Mouse (Mus musculus) forebrain, embryonic 10.5 days (tissue): Measurements from ENCODE around the gene Snai3. TPM values are rescaled to one million over a fixed set of nuclear protein-coding genes. Genes with fewer than 3 reads are reported as not detected.

ENCODE experiments used
- DNase-seq: peaks from one replicate; pipeline ENCODE4 v3.0.0-alpha.2; 2017; ENCODE audit warnings: low spot score; ENCODE audit errors: extremely low spot score
- H3K27ac ChIP-seq: fragments of 300-500 bp; sonication (generic); 2 replicates; pipeline ENCODE4 v1.5.1; 2016; ENCODE audit warnings: mild to moderate bottlenecking
- H3K27me3 ChIP-seq: fragments of 300-500 bp; sonication (generic); 2 replicates; pipeline ENCODE4 v1.6.1; 2016; ENCODE audit warnings: mild to moderate bottlenecking; ENCODE audit not compliant: poor library complexity, severe bottlenecking
- H3K36me3 ChIP-seq: fragments of 300-500 bp; sonication (generic); replicated peaks from 2 replicates; pipeline ENCODE4 v1.6.1; 2016; ENCODE audit warnings: mild to moderate bottlenecking, moderate library complexity
- H3K4me1 ChIP-seq: fragments of 300-500 bp; sonication (generic); 2 replicates; pipeline ENCODE4 v1.6.1; 2016
- H3K4me3 ChIP-seq: fragments of 300-500 bp; sonication (generic); 2 replicates; pipeline ENCODE4 v1.5.1; 2016; ENCODE audit warnings: mild to moderate bottlenecking, moderate library complexity
- H3K9me3 ChIP-seq: fragments of 300-500 bp; sonication (generic); 2 replicates; pipeline ENCODE4 v1.6.1; 2016; ENCODE audit warnings: mild to moderate bottlenecking, moderate library complexity
- WGBS: fragments of 180-500 bp; shearing (Covaris S2); methylation state at CpG from one replicate; pipeline ENCODE4 v1.1.7; 2016; 5-methylcytosine and 5-hydroxymethylcytosine counted together
- polyA plus RNA-seq: library from polyadenylated mRNA; unstranded; fragments of >200 nt; fragmentation: Nextera tagmentation; extraction: Ambion mirVana; gene quantifications from 2 replicates; pipeline ENCODE4 v1.2.1, GENCODE M21; 2016

Snai3 gene
- 0.18 and 0.22 TPM in 2 replicates for polyA plus RNA-seq

DNA sequence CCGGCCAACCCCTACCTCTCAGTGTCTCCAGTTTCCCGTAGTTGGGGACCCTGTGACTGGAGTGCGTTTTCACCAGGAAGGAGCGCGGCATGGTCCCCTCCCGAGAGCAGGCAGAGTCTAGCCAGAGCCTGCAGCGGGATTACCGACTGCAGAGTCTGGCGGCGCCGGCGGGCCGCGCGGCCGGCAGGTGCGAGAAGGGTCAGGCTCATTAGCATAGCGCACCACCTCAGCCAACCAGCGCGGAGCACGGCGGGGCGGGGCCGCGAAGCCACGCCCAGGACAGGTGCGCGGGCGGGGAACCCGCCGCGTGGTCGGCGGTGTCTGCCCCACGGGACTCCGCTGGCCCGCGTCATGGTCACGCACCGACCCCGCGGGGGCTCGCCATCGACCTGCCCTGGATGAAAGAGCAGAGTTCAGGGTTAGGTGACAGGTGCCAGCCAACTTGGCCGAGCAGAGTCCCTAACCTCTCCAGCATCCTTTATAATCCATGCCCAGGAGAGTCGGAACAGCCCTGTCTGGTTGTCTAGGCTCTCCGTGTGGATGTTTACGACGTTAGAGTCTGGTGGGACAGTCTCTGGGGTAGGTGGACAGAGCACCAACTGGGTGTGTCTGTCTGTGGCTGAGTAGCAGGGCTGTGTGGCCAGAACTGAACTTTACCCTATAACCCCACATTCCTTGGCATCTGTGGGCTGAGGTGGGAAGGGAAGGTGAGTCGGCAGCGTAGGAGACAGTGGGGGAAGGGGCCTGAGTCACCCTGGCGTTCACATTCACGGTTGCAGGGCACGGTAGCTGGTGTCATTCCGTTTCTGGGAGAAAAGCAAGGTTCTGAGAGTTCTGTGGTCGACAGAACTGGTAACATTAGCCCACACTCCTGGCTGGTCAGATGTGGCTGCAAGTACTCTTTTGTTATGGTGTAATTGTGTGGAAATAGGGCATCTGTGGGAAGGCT, at the start of gene Snai3:
Snai3 (minus strand) TSS at position 210 of the 949 bp plus-strand sequence.
- H3K27me3 ChIP-seq = peaks cover 74% of the 10 kb centered on the region
- no peaks in the 10 kb centered on the region for H3K9me3 ChIP-seq
- H3K4me3 ChIP-seq = peak within 1 kb of the TSS; percentile 48
- peaks cover 5% of the 10 kb centered on the region for H3K36me3 ChIP-seq
- 2% methylated on average over 56 of the region's 56 CpGs for WGBS
- DNase-seq = peak; percentile 40
- peak within 1 kb of the TSS; percentile 1; the same call in 1 of the 2 replicates for H3K27ac ChIP-seq
- peaks cover 52% of the 10 kb centered on the region for H3K4me1 ChIP-seq

DNA sequence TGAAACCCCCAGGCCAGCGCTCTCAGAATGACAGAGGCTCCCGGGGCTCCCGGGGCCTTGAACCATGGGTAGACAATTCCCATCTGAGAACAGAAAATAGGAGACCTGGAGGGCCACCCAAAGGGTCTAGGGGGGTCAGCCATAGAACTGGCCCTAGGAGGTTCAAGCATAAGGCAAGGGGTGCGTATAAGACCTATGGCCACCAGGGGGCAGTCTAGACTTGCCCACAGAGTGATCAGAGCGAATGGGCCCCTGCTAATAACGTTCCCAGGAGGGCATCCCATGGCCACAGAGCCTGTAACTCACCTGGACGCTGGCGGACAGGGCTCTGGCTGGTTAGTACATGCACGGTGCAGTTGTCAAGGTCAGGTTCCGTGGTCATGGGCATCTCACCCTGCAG, 40.3 kb upstream of the Snai3 start:
- no peaks in the 10 kb centered on the region for H3K9me3 ChIP-seq
- 40% methylated on average over 10 of the region's 10 CpGs for WGBS
- peak; percentile 78 for DNase-seq
- H3K36me3 ChIP-seq = peaks cover 38% of the 10 kb centered on the region
- H3K27ac ChIP-seq = no peak overlapping the region
- H3K4me3 ChIP-seq = no peak overlapping the region
- H3K4me1 ChIP-seq = peaks cover 17% of the 10 kb centered on the region; the same call in 1 of the 2 replicates
- no peaks in the 10 kb centered on the region for H3K27me3 ChIP-seq

DNA sequence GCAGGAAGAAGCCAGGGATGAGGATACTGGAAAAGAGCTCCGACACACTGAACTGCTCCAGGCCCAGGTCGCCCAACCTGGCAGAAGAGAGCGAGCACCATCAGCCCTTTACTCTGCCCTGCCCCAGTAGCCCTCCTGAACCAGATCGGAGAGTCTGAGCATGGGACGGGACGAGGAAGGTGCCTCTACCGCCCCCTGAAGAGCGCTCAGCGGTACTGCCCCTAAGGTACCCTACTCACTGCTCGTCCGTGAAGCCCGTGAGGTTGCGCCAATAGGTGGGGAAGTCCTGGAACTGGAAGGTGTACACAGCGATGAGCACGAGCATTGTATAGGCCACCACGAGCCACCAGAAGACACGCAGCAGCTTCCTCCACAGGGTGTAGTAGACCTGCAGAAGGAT, 37.4 kb upstream of the Snai3 start:
- no peak overlapping the region for H3K27ac ChIP-seq
- H3K36me3 ChIP-seq = peaks cover 49% of the 10 kb centered on the region
- peaks cover 8% of the 10 kb centered on the region; the same call in 1 of the 2 replicates for H3K4me1 ChIP-seq
- no peak for DNase-seq
- 70% methylated on average over 17 of the region's 17 CpGs for WGBS
- H3K4me3 ChIP-seq = no peak overlapping the region
- no peaks in the 10 kb centered on the region for H3K27me3 ChIP-seq
- no peaks in the 10 kb centered on the region for H3K9me3 ChIP-seq

DNA sequence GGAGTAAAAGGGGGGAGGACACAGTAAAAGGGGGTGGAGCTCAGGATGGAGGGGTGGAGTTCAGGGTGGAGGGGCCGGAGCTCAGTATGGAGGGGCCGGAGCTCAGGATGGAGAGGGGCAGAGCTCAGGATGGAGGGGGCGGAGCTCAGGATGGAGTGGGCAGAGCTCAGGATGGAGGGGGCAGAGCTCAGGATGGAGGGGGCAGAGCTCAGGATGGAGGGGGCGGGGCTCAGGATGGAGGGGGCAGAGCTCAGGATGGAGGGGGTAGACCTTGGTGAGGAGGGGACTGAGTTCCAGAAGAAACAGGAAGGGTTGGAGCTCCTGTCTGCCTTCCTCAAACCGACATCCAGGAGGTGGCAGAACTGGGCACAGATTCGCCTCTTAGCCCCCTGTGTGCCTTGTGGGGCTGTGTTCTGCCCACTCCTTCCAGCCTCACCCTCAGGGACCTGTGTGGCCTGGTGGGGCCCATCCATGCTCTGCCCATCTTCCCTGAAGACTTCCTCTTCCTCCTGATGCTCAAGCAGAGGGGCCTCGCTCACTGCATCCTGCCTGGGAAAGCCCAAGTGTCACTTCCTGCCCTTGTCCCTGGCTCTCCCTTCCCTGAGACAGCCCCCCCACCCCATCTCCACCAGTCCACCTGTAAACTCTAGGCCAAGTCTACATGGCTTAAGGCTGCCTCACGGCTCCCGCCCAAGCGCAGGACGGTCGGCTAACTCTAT, 36.6 kb upstream of the Snai3 start:
- Histone ChIP-seq H3K4me1 (peaks cover 8% of the 10 kb centered on the region; the same call in 1 of the 2 replicates), H3K36me3 (peaks cover 53% of the 10 kb centered on the region), H3K27ac (no peak overlapping the region), H3K4me3 (no peak overlapping the region), H3K9me3 (no peaks in the 10 kb centered on the region; the same call in 1 of the 2 replicates), H3K27me3 (no peaks in the 10 kb centered on the region)
- DNase-seq = no peak
- WGBS = 89% methylated on average over 12 of the region's 12 CpGs

DNA sequence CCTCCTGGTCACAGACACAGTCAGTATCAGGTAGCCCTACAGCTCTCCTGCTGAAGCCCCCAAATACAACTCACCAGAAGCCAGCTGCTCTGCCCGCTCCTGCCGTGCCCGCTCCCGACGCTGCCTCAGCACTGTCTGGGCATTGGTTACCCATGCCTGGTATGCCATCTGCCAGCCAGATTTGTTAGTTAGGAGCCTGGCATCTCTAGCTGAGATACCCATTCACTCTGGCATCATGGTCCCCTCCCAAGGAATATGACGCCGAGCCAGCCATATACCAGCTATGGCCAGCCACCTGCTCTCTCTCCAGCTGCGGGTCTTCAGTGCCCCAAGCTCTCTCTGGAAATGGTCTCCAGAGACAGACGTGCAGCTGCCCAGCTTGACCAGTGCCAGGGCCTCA, 27.9 kb upstream of the Snai3 start:
- H3K4me3 ChIP-seq = no peak overlapping the region
- H3K27ac ChIP-seq = no peak overlapping the region
- H3K4me1 ChIP-seq = no peaks in the 10 kb centered on the region
- 95% methylated on average over 9 of the region's 9 CpGs for WGBS
- peaks cover 85% of the 10 kb centered on the region for H3K36me3 ChIP-seq
- DNase-seq = no peak
- no peaks in the 10 kb centered on the region for H3K27me3 ChIP-seq
- H3K9me3 ChIP-seq = no peaks in the 10 kb centered on the region; the same call in 1 of the 2 replicates

DNA sequence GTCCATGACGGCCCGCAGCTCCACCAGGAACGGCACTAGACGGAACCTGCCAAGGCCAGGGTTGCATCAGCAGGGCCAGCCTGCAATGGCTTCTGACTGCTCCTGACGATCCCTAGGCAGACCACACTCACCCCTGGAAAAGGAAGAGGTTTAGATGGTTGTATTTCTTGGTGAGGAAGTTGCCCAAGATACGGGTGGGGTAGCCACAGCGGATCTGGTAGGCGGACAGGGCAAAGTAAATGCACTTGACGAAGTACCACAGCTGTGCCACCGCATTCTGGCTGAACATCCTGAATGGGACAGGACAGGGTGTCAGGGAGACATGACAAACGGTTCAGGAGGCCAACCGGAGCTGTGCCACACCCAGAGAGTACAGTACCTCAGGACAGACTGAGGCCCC, 24.3 kb upstream of the Snai3 start:
- DNase-seq = no peak
- Histone ChIP-seq H3K27me3 (no peaks in the 10 kb centered on the region), H3K9me3 (no peaks in the 10 kb centered on the region), H3K27ac (no peak overlapping the region), H3K4me3 (no peak overlapping the region), H3K36me3 (peaks cover 99% of the 10 kb centered on the region), H3K4me1 (no peaks in the 10 kb centered on the region)
- 93% methylated on average over 12 of the region's 12 CpGs for WGBS

DNA sequence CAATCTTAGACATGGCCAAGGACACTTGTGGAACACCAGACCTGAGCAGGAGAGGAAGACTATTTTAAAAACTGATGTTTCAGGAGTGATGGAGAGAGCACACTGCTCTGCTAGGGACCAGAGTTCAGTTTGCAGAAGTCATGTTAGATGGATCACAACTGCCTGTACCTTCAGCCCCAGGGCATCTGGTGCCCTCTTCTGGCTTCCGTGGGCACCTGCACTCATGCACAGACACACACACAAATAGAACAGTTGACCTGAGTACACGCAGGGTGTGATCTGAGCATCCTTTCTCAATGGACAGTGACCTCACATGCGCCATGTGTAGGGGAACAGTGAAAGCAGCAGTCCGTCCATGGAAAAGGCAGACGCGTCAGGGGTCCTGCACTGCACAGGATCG, 23.3 kb upstream of the Snai3 start:
- DNase-seq = no peak
- Histone ChIP-seq H3K4me1 (no peaks in the 10 kb centered on the region), H3K36me3 (peaks cover 99% of the 10 kb centered on the region), H3K4me3 (no peak overlapping the region), H3K9me3 (no peaks in the 10 kb centered on the region), H3K27ac (no peak overlapping the region), H3K27me3 (no peaks in the 10 kb centered on the region)
- WGBS = 96% methylated on average over 7 of the region's 7 CpGs

DNA sequence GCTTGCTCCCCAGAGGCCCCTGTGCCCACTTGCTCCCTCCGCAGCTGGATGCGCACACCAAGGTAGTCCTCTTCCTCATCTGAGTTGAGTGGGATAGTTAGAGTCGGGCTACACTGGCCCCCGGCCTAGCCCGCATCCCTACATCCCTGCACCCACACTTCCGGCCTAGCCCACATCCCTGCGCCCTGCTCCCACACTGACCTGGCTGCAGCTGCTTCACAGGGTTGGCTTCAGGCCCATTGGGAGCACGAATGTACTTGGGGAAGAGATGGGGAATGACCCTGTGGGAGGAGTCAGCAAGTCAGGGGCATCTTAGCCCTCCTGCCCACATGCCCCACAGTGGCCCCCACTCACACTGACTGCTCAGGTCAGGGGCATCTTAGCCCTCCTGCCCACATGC, 21.9 kb upstream of the Snai3 start:
- 97% methylated on average over 8 of the region's 8 CpGs for WGBS
- no peaks in the 10 kb centered on the region for H3K27me3 ChIP-seq
- no peak overlapping the region for H3K4me3 ChIP-seq
- H3K36me3 ChIP-seq = peaks cover 99% of the 10 kb centered on the region
- H3K4me1 ChIP-seq = peaks cover 2% of the 10 kb centered on the region
- DNase-seq = no peak
- no peak overlapping the region for H3K27ac ChIP-seq
- no peaks in the 10 kb centered on the region for H3K9me3 ChIP-seq

DNA sequence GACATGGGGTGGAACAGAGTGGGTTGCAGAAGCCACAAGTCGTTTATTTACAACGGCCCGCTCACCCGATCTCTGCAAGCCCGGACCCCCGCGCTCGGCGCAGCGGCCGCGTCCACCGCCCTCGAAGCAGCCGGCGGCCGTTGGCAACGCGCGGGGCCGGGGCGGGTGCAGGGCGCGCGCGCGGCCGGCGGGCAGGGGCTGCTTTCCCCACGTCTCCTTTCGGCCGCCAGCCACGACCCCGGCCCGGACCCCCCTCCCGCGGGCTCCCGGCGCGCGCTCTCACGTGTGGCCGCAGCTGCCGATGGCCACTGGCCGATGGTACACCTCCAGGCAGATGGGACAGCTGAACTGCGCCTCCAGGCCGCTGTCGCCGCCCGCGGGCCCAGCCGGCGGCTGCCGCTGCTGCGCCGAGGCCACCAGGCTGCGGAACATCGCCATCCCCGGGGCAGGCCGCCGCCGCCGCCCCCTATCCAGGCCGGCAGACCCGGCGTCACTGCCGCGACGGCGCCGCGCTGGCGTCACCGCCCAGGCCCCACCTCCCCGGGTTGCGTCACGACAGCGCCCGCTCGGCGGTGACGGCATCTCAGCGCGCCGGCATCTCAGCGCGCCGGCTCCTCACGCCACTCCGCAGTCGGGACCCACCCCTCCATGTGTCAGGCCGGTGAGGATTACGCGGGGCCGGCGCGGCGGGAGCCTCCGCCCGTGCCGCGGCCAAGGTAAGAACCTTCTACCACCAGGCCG, 15.2 kb upstream of the Snai3 start, which contains the start of the genes Rnf166 and Ctu2:
Rnf166 (minus strand) TSS at position 485 of the 741 bp plus-strand sequence.
Ctu2 (plus strand) TSS at position 564 of the 741 bp plus-strand sequence.
- Histone ChIP-seq H3K4me1 (peaks cover 31% of the 10 kb centered on the region), H3K4me3 (peak within 1 kb of the TSS; percentile 98), H3K36me3 (peaks cover 62% of the 10 kb centered on the region), H3K27ac (peak within 1 kb of the TSS; percentile 91), H3K9me3 (no peaks in the 10 kb centered on the region), H3K27me3 (no peaks in the 10 kb centered on the region)
- DNase-seq = peak; percentile 90
- WGBS = under 1% methylated on average over 100 of the region's 103 CpGs

DNA sequence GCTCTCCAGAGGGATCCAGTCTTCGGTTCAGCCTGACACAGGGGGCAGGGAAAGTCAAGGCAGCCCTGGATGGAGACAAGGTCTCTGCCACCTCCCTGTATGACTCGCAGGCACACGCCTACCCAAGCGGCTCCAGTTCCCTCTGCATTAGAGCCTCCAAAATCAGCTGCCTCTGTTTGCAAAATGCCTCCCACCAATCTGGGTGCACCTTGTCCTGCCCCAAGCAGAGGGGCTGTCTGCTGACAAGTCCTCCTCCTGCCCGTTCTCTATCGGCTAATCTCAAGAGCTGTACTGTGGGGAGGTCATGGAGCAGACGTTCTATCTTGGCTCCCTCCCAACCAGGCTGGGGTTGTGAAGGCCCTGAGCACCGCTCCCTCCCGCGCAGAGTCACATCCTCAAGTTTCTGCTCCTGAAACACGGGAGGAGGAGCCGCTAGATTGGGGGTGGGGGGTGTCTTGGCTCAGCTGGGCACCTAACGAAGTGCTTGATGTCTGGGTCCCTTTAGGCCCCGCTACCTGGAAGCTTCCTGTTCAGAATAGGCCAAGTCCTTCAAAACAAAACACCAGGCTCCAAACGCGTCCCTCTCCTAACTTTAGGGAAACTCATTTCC, 14.5 kb upstream of the Snai3 start:
- DNase-seq = no peak

DNA sequence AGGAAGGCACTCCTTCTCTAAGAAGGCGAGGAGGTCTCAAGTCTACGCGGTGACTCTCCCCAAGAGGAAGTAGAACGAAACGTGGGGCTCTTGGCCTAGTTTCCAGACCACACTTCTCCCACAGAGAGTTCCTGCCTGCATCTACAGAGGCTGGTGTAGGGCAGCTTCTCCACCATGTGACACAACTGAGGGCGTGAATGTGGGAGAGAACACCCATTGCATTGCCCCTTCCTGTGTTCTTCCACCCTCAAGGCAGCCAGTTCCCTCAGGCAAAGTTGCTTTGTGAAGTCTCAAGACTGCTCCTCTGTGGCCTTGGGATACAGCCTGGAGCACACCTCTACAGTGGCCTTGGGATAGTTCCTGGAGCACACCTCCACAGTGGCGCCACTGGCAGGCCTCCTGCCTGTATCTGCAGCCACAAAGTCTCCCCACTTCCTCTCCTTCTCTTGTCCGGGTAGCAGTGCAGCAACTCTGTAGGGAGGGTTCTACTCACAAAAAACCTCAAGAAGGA, 13.4 kb upstream of the Snai3 start:
- Histone ChIP-seq H3K4me3 (no peak overlapping the region), H3K9me3 (no peaks in the 10 kb centered on the region), H3K27me3 (no peaks in the 10 kb centered on the region), H3K4me1 (peaks cover 31% of the 10 kb centered on the region), H3K36me3 (peaks cover 60% of the 10 kb centered on the region), H3K27ac (no peak overlapping the region)
- no peak for DNase-seq
- WGBS = 90% methylated on average over 8 of the region's 8 CpGs

More for the DNA sequence above, 14.5 kb upstream of the Snai3 start:
- H3K27ac ChIP-seq = peak overlapping the region; percentile 91
- WGBS = 21% methylated on average over 16 of the region's 16 CpGs
- H3K27me3 ChIP-seq = no peaks in the 10 kb centered on the region
- no peaks in the 10 kb centered on the region for H3K9me3 ChIP-seq
- H3K4me1 ChIP-seq = peaks cover 31% of the 10 kb centered on the region
- peak overlapping the region; percentile 98 for H3K4me3 ChIP-seq
- H3K36me3 ChIP-seq = peaks cover 61% of the 10 kb centered on the region

DNA sequence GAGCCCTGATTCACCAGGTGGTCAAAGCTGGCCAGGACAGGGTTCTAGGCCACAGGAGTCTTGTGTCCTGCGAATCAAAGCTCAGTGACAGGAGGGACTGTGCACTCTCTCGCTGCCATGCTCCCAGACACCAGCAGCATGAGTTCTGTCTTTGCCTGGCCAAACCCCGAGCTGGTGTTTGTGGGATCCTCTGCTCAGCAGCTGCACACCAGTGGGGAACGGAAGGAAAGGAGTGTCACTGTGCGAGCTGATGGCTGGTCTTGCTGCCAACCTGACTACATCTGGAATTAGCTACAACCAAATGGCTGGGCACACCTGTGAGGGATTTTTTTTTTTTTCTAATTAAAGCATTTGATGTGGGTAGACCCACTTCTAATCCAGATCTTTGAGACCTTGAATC, 10.2 kb upstream of the Snai3 start:
- H3K36me3 ChIP-seq = peaks cover 70% of the 10 kb centered on the region
- WGBS = 86% methylated on average over 5 of the region's 5 CpGs
- H3K4me1 ChIP-seq = peaks cover 15% of the 10 kb centered on the region
- DNase-seq = no peak
- H3K27me3 ChIP-seq = no peaks in the 10 kb centered on the region
- H3K27ac ChIP-seq = no peak overlapping the region
- no peak overlapping the region for H3K4me3 ChIP-seq
- no peaks in the 10 kb centered on the region for H3K9me3 ChIP-seq
